Mouse (Mus musculus) heart, embryonic 14.5 days (tissue): Measurements from ENCODE around the gene Irak1. TPM values are rescaled to one million over a fixed set of nuclear protein-coding genes. Genes with fewer than 3 reads are reported as not detected.

Source experiments
- ATAC-seq: fragments of 200-750 bp; cut with Nextera tagmentation; 2 replicates; pipeline ENCODE4 v1.8.0; 2017; ENCODE audit warnings: low read depth, moderate TSS enrichment; ENCODE audit not compliant: insufficient number of reproducible peaks, insufficient read depth, low FRiP score
- H3K27ac ChIP-seq, 2 experiments: fragments of 200-500 bp in 1 of 2; fragments of 300-500 bp in 1 of 2; sonication (generic) in 1 of 2; replicated peaks in 1 of 2; 2 replicates each; pipeline ENCODE4 v1.5.1; 2012 to 2014; ENCODE audit warnings: low read depth in 2 of 2, low read length in 2 of 2, control low read depth in 1 of 2, mild to moderate bottlenecking in 1 of 2, mixed read lengths in 1 of 2; ENCODE audit not compliant: control insufficient read depth in 1 of 2, insufficient read depth in 1 of 2
- H3K27me3 ChIP-seq: fragments of 300-500 bp; sonication (generic); 2 replicates; pipeline ENCODE4 v1.6.1; 2014; ENCODE audit warnings: mild to moderate bottlenecking, low read length, control low read depth; ENCODE audit not compliant: control insufficient read depth, insufficient read depth
- H3K36me3 ChIP-seq: fragments of 300-500 bp; sonication (generic); 2 replicates; pipeline ENCODE4 v1.6.1; 2014; ENCODE audit warnings: mild to moderate bottlenecking, control low read depth, low read length, mixed read lengths; ENCODE audit not compliant: control insufficient read depth, insufficient read depth
- H3K4me1 ChIP-seq, 2 experiments: fragments of 200-500 bp in 1 of 2; fragments of 300-500 bp in 1 of 2; sonication (generic) in 1 of 2; 2 replicates each; pipeline ENCODE4 v1.6.1; 2012 to 2014; ENCODE audit warnings: low read length in 2 of 2, control low read depth in 1 of 2, mixed read lengths in 1 of 2; ENCODE audit not compliant: control insufficient read depth in 2 of 2, insufficient read depth in 2 of 2
- H3K4me2 ChIP-seq: fragments of 300-500 bp; sonication (generic); 2 replicates; pipeline ENCODE4 v1.6.1; 2014; ENCODE audit warnings: mild to moderate bottlenecking, low read length
- H3K4me3 ChIP-seq, 2 experiments: fragments of 200-500 bp in 1 of 2; fragments of 300-500 bp in 1 of 2; sonication (generic) in 1 of 2; 2 replicates each; pipeline ENCODE4 v1.5.1; 2012 to 2014; ENCODE audit warnings: low read length in 2 of 2, mild to moderate bottlenecking in 2 of 2, control low read depth in 1 of 2, low read depth in 1 of 2, moderate library complexity in 1 of 2; ENCODE audit not compliant: control insufficient read depth in 1 of 2, insufficient read depth in 1 of 2
- H3K9ac ChIP-seq: fragments of 300-500 bp; sonication (generic); 2 replicates; pipeline ENCODE4 v1.6.1; 2014; ENCODE audit warnings: mild to moderate bottlenecking, low read length
- H3K9me3 ChIP-seq: fragments of 300-500 bp; sonication (generic); 2 replicates; pipeline ENCODE4 v1.6.1; 2016; ENCODE audit warnings: low read length, control low read depth; ENCODE audit not compliant: control insufficient read depth
- WGBS: fragments of 180-500 bp; shearing (Covaris S2); extraction: QIAGEN DNeasy Blood & Tissue Kit; methylation state at CpG from one replicate; pipeline ENCODE4 v1.1.7; 2014; 5-methylcytosine and 5-hydroxymethylcytosine counted together
- polyA plus RNA-seq: library from polyadenylated mRNA; unstranded; fragments of >200 nt; fragmentation: Nextera tagmentation; extraction: Ambion mirVana; gene quantifications from 2 replicates; pipeline ENCODE4 v1.2.1, GENCODE M21; 2014

The Irak1 gene
- 41.4 and 44.6 TPM in 2 replicates for polyA plus RNA-seq

DNA sequence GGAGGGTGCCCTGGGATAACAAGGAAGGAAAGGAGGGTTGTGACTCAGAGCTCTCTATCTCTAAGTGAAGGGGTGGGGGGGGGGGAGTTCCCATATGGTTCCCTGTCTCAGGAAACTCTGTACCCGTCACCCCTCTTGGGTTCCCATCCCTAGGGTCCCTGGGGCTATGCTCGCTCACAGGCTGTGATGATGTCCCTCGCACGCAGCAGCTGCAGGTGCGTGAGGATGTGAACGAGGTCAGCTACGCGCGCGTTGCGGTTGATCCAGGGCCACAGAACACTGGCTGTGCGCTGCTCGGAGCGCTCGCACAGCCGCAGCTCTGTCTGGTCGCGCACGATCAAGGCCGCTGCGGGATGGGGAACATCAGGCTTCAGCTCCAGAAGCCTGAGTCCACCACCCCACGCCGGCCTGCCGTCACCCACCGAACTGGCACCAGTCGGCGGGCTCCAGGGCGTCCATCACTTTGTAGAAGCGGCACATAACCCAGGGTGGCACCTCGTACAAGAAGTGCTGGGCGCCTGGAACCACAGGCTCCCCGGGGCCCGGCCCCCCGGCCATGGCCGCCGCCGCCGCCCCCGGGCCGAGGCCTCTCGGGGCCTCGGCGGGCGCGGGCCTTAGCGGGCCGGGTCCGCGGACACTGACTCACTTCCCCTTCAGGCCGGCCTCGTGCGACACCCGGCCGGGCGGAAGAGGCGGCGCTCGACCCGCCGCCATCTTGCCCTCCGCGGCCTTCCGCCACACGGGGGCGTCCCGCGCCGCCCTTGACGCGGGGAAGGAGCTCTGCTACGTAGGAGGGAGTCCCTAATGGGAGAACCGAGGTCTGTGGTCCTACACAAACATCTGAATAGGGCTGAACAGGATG lies at the start of gene Irak1:
TSS of gene Irak1 (minus strand) at position 731 of the 862 bp plus-strand sequence.
- WGBS: 17% methylated on average over 69 of the region's 72 CpGs
- H3K4me2 ChIP-seq: peak within 1 kb of the TSS; percentile 71

DNA sequence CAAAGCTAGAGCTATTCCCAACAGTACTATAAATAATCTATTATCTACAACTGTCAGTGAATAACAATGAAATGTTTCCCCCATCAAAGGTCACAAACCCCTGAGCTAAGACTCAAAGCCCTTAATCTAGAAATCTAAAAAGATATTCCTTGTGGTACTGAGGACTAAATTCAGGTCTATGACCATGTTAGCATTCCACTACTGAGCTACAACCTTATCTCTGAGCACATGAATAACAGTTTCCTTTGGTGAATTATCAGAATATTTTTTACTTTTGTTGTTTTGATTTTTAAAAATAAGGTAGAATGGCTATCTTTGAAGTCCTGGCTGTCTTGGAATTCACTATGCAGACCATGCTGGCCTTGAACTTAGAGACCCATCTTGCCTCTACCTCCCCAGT lies 47.1 kb upstream of the Irak1 start:
- Histone ChIP-seq H3K27me3 (no peaks in the 10 kb centered on the region), H3K27ac (peak overlapping the region in 1 of 2 experiments; percentile 11; a peak in 1 of 4 replicates), H3K4me2 (no peak overlapping the region), H3K36me3 (0 out of 2 replicates have a peak, but pooled peaks cover 6% of the 10 kb centered on the region), H3K9ac (no peak overlapping the region), H3K4me1 (no peaks in the 10 kb centered on the region), H3K4me3 (no peak overlapping the region), H3K9me3 (no peaks in the 10 kb centered on the region)
- ATAC-seq: no peak

More for the DNA sequence above, at the start of gene Irak1:
- Histone ChIP-seq H3K9ac (peak within 1 kb of the TSS; percentile 88), H3K36me3 (peaks cover 20% of the 10 kb centered on the region), H3K4me3 (peak within 1 kb of the TSS; percentile 59 to 87), H3K9me3 (no peaks in the 10 kb centered on the region), H3K27ac (peak within 1 kb of the TSS; percentile 75 to 79), H3K4me1 (peaks cover 2 to 3% of the 10 kb centered on the region in 2 experiments; a peak in 3 of 4 replicates), H3K27me3 (no peaks in the 10 kb centered on the region)
- peak; percentile 88 for ATAC-seq

DNA sequence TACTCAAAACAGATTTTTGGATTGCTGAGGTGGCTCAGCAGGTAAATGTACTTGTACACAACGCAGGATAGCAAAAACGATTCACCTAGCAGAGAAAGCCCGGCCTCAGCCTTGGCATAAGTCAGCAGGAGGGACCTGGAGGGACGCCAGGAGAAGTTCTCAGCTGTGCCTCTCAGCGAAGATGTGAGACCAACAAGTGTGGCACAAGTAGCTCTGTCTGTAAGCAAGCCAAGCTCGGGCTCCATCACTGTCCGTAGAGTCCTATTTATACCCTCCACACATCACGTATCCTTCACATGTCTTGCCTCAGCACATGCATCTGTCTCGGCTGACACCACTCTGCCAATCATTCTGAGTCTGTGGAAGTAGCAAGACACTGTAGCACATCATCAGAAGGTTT lies 44.2 kb upstream of the Irak1 start:
- ATAC-seq: no peak
- Histone ChIP-seq H3K4me3 (no peak overlapping the region), H3K27ac (no peak overlapping the region), H3K9me3 (no peaks in the 10 kb centered on the region), H3K4me1 (no peaks in the 10 kb centered on the region), H3K36me3 (0 out of 2 replicates have a peak, but pooled peaks cover 2% of the 10 kb centered on the region), H3K9ac (no peak overlapping the region), H3K4me2 (no peak overlapping the region), H3K27me3 (no peaks in the 10 kb centered on the region)
- 58% methylated on average over 9 of the region's 9 CpGs for WGBS

DNA sequence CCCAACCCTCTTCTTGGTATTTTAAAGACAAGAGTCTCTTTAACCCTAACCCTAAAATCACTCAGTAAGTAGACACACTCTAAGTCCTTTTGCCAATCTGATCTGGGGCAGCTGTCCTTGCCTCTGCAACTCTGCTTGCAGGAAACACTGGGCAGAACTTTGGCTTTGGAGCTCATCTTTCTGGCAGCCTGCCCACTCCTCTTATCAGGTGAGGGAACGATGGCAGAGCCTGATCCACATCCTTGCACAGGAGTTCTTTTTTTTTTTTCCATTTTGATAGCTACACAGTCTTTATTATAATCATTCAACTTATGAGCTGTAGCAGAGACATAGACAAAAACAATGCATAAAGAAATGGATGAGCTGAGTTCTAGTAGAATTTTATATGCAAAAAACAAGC lies 21.4 kb upstream of the Irak1 start:
- Histone ChIP-seq H3K27me3 (no peaks in the 10 kb centered on the region), H3K4me3 (no peak overlapping the region), H3K36me3 (no peaks in the 10 kb centered on the region), H3K4me1 (peaks cover 0 to 11% of the 10 kb centered on the region in 2 experiments; a peak in 2 of 4 replicates), H3K27ac (no peak overlapping the region), H3K9me3 (no peaks in the 10 kb centered on the region), H3K4me2 (no peak overlapping the region), H3K9ac (no peak overlapping the region)
- 8% methylated on average over 1 of the region's 1 CpGs for WGBS
- no peak for ATAC-seq

DNA sequence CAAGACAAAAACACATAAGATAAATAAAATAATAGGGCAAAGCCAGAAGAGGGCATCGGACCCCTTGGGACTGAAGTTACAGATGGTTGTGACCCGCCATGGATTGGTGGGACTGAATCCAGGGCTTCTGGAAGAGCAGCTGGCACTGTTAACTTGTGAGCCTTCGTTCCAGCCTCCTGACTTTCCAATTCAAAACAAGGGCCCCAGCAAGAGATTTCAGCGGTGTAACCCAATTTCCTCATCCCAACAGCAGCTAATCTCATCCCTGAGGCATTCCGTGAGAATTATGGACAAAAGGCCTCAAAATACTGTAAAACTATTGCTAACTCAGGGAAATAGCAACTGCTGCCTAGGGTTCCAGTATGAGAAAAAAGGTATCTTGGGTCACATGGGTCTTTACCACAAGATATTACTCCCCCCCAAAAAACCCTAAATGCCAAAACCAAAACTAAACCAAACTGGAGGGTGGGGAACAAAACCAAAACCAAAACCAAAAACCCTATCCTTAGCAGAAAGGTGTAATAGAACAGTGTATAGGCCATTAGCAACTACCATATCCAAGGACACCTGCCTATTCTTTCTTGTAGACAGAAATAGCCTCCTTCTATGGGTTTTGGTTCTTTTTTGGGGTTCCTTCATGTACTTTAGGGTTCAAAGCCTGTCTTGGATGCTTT lies 14.1 kb upstream of the Irak1 start:
- no peaks in the 10 kb centered on the region for H3K9me3 ChIP-seq
- H3K27ac ChIP-seq: no peak overlapping the region
- H3K9ac ChIP-seq: no peak overlapping the region
- H3K36me3 ChIP-seq: peaks cover 40% of the 10 kb centered on the region
- no peak overlapping the region for H3K4me3 ChIP-seq
- H3K4me1 ChIP-seq: 0 out of 4 replicates have a peak, but pooled peaks cover 0 to under 1% of the 10 kb centered on the region in 2 experiments
- H3K27me3 ChIP-seq: no peaks in the 10 kb centered on the region
- H3K4me2 ChIP-seq: no peak overlapping the region
- ATAC-seq: no peak
- 73% methylated on average over 5 of the region's 5 CpGs for WGBS

DNA sequence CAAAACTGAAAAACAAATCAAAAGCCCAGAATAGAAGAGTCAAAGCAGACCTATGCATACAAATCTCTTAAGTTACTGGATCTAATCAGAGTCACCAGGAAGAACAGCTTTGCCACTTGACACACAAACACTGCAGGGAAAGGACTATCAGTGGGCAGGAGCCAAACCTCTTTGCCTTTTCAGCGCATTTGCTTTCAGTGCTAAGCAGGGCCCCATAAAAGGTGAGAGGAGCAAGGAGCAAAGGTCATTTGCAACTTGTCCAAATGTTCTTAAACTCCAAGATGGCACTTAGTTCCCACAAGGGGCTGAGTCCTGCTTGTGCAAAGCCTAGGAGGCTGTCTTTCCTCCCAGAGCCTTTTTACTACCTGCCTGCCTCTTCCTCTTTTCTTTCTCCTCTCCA lies 6.3 kb upstream of the Irak1 start:
- no peak overlapping the region for H3K4me2 ChIP-seq
- no peaks in the 10 kb centered on the region for H3K27me3 ChIP-seq
- H3K9me3 ChIP-seq: no peaks in the 10 kb centered on the region
- 31% methylated on average over 1 of the region's 1 CpGs for WGBS
- H3K9ac ChIP-seq: no peak overlapping the region
- H3K4me3 ChIP-seq: no peak overlapping the region
- H3K4me1 ChIP-seq: peaks cover 13 to 22% of the 10 kb centered on the region in 2 experiments
- ATAC-seq: no peak
- peaks cover 22% of the 10 kb centered on the region for H3K36me3 ChIP-seq
- H3K27ac ChIP-seq: peak overlapping the region; percentile 31 to 39; a peak in 3 of 4 replicates

DNA sequence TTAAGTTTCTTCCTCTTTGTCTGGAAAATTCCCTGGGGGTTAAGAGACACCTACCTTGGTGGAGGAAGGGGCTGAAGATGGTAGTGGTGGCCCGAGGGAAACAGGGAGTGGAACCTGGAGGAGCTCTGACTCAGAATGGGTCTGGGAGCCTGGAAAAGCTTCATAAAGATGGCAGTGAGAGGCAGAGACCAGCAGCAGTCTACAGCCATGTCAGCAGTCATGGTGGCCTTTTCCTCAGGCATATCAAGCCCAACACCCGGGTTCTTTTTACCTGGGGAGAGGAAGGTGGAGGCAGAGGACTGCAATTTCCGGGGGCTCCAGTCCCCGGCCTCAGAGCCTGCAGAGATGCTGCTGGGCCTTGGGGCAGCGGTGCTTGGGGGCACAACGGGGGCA lies 927 bp downstream of the Irak1 start:
- no peak for ATAC-seq
- WGBS: 29% methylated on average over 5 of the region's 6 CpGs
- no peak overlapping the region for H3K27ac ChIP-seq

More for the DNA sequence above, 927 bp downstream of the Irak1 start:
- peaks cover 26% of the 10 kb centered on the region for H3K36me3 ChIP-seq
- peak overlapping the region; percentile 88 for H3K9ac ChIP-seq
- peak overlapping the region; percentile 71 for H3K4me2 ChIP-seq
- H3K4me3 ChIP-seq: peak overlapping the region; percentile 59 to 87
- H3K9me3 ChIP-seq: no peaks in the 10 kb centered on the region
- H3K27me3 ChIP-seq: no peaks in the 10 kb centered on the region
- H3K4me1 ChIP-seq: peaks cover 2 to 3% of the 10 kb centered on the region in 2 experiments; a peak in 3 of 4 replicates
